In the genomic region with DNA sequence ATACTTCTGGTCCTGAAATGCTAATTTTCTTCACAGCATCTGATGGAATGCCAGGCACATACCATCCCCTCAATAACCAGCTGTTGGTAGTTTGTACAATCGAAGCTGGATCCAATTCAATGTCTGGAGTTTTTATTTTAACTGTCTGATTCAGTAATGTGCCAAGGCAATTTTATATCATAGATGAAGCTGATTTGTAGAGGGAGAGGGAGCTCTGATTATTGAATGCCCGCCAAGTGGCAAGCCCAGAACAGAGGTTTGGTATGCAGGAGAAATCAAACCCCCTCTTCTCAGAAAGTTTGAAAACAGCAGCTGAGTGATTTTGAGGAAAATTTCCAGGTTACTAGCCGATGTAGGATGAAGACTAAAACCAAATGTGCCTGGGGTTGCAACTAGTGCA, we compare ENCODE assay signal across 15 mouse cellular contexts.
"Had no signal": no experiment of that assay in that cellular context is flagged by ENCODE, and none has a peak within 500 bp of the region (broad histone marks: within the 10 kb centered on the region; RNA-seq: fewer than 3 reads in every experiment).

No protein-coding gene starts in this region.

- H3K4me1 ChIP-seq: neural tube, embryonic 15.5 days; stomach, embryonic 15.5 days had no signal

- H3K27me3 ChIP-seq: neural tube, embryonic 15.5 days; stomach, embryonic 15.5 days had no signal

- H3K4me2 ChIP-seq: neural tube, embryonic 15.5 days; stomach, embryonic 15.5 days had no signal

- H3K9me3 ChIP-seq: neural tube, embryonic 15.5 days; stomach, embryonic 15.5 days had no signal

- H3K9ac ChIP-seq: neural tube, embryonic 15.5 days; stomach, embryonic 15.5 days had no signal

- H3K27ac ChIP-seq: neural tube, embryonic 15.5 days; stomach, embryonic 15.5 days; stomach, postnatal 0 days had no signal

- DNase-seq: retina, postnatal 1 day; right cerebral cortex, adult 18-20 months; right cerebral cortex, postnatal 14 days; right cerebral cortex, postnatal 25 days; right cerebral cortex, postnatal 4 days; spleen, adult 18-20 months; thymus, adult 18-20 months; thymus, adult 2 months; thymus, postnatal 14 days; thymus, postnatal 25 days; thymus, postnatal 36 days; thymus, postnatal 4 days had no signal

- H3K4me3 ChIP-seq: neural tube, embryonic 15.5 days; stomach, embryonic 15.5 days had no signal

- H3K36me3 ChIP-seq: neural tube, embryonic 15.5 days; stomach, embryonic 15.5 days had no signal
